Mouse (Mus musculus) ES-CJ7 (cell line): ENCODE data around the gene Ang6.
A peak's percentile ranks its signal among the peaks of the same experiment; 100 is the strongest.
"Not testable (repeated sequence)": the region's sequence is repeated elsewhere in the genome, so short reads cannot be mapped to it uniquely, and the experiment has no call there.

Experiments used
- DNase-seq: peaks from one replicate; pipeline ENCODE4 v3.0.0; 2011; ENCODE audit warnings: low read depth, low spot score

Ang6 gene

GRCm38 (mm10) chr14:44002169-44002568, at the start of gene Ang6:
Gene Ang6, minus strand, starts transcription at chr14:44002269.
- no peak for DNase-seq

DNA sequence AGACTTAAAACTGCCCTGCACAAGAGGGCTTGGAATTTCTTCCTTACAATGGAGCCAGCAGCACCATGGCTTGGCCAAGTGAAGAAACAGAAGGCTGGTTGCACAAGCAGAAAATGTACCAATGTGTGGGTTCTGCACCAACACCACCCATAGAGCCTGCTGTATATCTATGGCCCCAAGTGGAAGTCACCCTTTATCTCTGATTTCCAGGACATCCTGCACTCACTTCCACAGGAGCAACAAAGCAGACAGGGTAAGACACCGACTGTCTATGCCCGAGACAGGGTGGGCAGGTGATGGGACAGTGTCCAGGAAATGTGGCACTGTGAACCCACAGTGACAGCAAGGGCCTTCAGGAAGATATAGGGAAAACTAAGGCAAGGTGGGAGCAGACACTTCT, 44.5 kb upstream of the Ang6 start:
- DNase-seq, result not testable (repeated sequence)

GRCm38 (mm10) chr14:44031828-44032227, 29.8 kb upstream of the Ang6 start:
- not testable (repeated sequence) for DNase-seq

DNA sequence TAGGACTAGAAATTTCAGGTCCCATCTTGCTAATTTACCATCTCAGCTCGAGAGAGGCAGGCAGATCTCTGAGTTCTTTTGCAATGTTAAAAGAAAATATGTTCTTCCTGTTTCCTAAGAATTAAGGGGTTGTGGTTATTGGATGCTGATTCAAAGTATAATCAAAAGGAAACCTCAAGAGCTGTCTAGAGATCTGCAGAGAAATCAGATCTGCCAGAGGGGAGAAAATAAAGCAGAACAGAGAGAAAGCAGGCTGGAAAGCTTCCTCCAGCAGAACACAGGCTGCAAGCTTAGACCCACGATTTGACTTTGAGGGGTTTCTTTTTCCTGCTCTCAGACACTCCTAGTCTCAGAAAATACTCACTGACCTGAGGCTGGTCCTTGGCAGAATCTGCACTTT, 7.6 kb upstream of the Ang6 start:
- not testable (repeated sequence) for DNase-seq

DNA sequence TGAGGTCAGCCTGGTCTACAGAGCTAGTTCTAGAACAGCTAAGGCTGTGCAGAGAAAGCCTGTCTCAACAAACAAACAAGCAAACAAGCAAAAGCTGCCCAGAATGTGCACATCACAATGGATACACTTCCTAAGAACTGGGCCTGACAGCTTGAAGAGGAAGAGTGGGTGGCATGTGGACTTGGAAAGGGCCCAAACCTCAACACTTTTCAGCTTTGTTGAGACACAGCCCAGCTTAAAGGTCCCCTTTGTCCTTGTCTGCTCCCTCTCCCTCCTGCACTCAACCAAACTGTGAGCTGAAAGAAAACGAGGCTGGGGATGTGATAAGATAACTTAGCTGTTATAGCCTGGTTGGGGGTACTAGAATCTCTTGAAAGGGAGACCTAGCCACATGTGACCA, 6.0 kb upstream of the Ang6 start:
- not testable (repeated sequence) for DNase-seq

DNA sequence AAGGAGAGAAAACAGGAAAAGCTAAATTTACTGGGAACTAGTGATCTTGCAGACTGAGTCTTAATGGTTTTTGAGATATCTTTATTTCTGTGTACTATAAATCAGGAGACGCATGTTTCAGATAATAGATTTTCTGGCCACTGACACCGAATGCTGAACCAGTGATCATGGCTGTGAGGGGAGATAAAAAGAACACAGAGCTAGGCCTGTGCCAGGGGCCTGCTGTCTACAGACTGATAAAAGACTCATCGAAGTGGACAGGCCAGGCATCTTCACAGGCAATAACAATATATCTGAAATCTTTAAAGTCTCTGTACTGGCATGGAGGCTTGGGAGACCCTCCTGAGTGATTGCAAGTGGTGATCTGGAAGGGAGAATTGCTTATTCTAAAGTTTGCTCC, 469 bp downstream of the Ang6 start:
- DNase-seq, result no peak

- not testable (repeated sequence) for DNase-seq
These were observed 3.5 kb downstream of the Ang6 start for GRCm38 (mm10) chr14:43998455-43999000.

GRCm38 (mm10) chr14:43987404-43987803, 14.7 kb downstream of the Ang6 start:
- DNase-seq, result peak; percentile 65

GRCm38 (mm10) chr14:43986147-43986546, 15.9 kb downstream of the Ang6 start:
- DNase-seq, result no peak

DNA sequence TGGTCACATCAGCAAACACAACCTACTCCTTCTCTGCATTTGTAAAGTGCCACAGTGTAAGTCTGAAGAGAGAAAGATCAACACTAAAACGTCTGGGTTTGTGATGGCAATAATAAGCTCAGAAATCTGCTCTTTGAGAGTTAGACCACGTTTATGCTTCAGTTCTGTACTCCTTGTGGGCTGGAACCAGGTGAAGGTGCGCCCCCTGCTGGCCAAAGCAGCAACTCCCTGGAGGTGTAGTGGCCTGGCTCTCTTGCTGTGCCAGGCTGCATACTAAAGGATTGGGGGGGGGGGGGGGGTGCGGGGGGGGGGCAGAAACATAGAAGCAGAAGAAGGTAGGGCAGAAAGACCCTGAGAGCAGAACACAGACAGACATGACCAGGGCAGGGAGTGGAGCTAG, 18.2 kb downstream of the Ang6 start:
- peak; percentile 43 for DNase-seq

DNA sequence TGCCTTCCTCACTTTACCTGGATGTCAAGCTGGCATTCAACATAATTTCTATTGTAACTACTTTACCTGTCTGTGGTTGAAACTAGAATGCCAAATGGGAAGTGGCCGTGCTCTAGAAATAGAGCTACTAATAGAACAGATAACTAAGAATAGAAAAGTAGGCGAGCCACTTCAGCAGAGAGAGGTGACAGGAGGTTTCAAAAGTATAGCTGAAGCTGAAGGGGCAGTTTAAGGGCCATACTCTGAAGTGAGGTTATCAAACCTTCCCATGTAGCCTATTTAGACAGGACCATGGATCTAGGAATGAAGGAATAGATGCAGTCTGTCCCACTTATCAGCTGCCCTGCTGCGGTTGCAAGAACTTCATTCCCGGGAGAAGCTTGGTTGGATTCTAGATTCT, 18.6 kb downstream of the Ang6 start:
- no peak for DNase-seq

- DNase-seq, result not testable (repeated sequence)
These were observed 45.3 kb downstream of the Ang6 start, which contains the start of gene Ang5 for GRCm38 (mm10) chr14:43956769-43957168. Gene Ang5, plus strand, starts transcription at chr14:43957069.

DNA sequence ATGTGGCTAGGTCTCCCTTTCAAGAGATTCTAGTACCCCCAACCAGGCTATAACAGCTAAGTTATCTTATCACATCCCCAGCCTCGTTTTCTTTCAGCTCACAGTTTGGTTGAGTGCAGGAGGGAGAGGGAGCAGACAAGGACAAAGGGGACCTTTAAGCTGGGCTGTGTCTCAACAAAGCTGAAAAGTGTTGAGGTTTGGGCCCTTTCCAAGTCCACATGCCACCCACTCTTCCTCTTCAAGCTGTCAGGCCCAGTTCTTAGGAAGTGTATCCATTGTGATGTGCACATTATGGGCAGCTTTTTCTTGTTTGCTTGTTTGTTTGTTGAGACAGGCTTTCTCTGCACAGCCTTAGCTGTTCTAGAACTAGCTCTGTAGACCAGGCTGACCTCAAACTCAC, 47.0 kb downstream of the Ang6 start:
- DNase-seq, result not testable (repeated sequence)

DNA sequence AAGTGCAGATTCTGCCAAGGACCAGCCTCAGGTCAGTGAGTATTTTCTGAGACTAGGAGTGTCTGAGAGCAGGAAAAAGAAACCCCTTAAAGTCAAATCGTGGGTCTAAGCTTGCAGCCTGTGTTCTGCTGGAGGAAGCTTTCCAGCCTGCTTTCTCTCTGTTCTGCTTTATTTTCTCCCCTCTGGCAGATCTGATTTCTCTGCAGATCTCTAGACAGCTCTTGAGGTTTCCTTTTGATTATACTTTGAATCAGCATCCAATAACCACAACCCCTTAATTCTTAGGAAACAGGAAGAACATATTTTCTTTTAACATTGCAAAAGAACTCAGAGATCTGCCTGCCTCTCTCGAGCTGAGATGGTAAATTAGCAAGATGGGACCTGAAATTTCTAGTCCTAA, 48.7 kb downstream of the Ang6 start:
- DNase-seq, result not testable (repeated sequence)
